Mouse (Mus musculus) heart, postnatal 0 days (tissue): ENCODE measurements around the gene Cyp2d10. TPM values are rescaled to one million over a fixed set of nuclear protein-coding genes. Genes with fewer than 3 reads are reported as not detected.
"Not testable (repeated sequence)": the region's sequence is repeated elsewhere in the genome, so short reads cannot be mapped to it uniquely, and the experiment has no call there.

ENCODE experiments used
- ATAC-seq: fragments of 200-750 bp; cut with Nextera tagmentation; 2 replicates; pipeline ENCODE4 v1.8.0; 2017; ENCODE audit warnings: low read depth, moderate number of reproducible peaks, moderate library complexity; ENCODE audit not compliant: insufficient read depth
- DNase-seq: peaks from one replicate; pipeline ENCODE4 v3.0.0-alpha.2; 2016; ENCODE audit warnings: low spot score
- H3K27ac ChIP-seq: fragments of 300-500 bp; sonication (generic); 2 replicates; pipeline ENCODE4 v1.5.1; 2014; ENCODE audit warnings: low read depth, mild to moderate bottlenecking
- H3K27me3 ChIP-seq: fragments of 300-500 bp; sonication (generic); 2 replicates; pipeline ENCODE4 v1.6.1; 2014; ENCODE audit warnings: low read length, mixed read lengths; ENCODE audit not compliant: control insufficient read depth, insufficient read depth
- H3K36me3 ChIP-seq: fragments of 300-500 bp; sonication (generic); replicated peaks from 2 replicates; pipeline ENCODE4 v1.6.1; 2014; ENCODE audit warnings: low read length, mixed read lengths; ENCODE audit not compliant: control insufficient read depth, insufficient read depth
- H3K4me1 ChIP-seq: fragments of 300-500 bp; sonication (generic); 2 replicates; pipeline ENCODE4 v1.6.1; 2014; ENCODE audit warnings: antibody characterized with exemption; ENCODE audit not compliant: control insufficient read depth, insufficient read depth
- H3K4me2 ChIP-seq: fragments of 300-500 bp; sonication (generic); 2 replicates; pipeline ENCODE4 v1.6.1; 2014; ENCODE audit warnings: low read depth, mild to moderate bottlenecking, low read length, moderate library complexity
- H3K4me3 ChIP-seq: fragments of 300-500 bp; sonication (generic); 2 replicates; pipeline ENCODE4 v1.5.1; 2014; ENCODE audit warnings: low read depth, low read length
- H3K9ac ChIP-seq: fragments of 300-500 bp; sonication (generic); replicated peaks from 2 replicates; pipeline ENCODE4 v1.6.1; 2014; ENCODE audit warnings: low read depth, low read length, mixed read lengths
- H3K9me3 ChIP-seq: fragments of 300-500 bp; sonication (generic); replicated peaks from 2 replicates; pipeline ENCODE4 v1.6.1; 2016; ENCODE audit warnings: low read length; ENCODE audit not compliant: control insufficient read depth
- CTCF ChIP-seq: IDR thresholded peaks from 2 replicates; pipeline ENCODE4 v1.5.1; 2016; ENCODE audit warnings: antibody characterized with exemption, control low read depth, low read depth
- EP300 ChIP-seq: IDR thresholded peaks from 2 replicates; pipeline ENCODE4 v1.6.1; 2016; ENCODE audit warnings: antibody characterized with exemption, low read depth
- WGBS: fragments of 180-500 bp; shearing (Covaris S2); extraction: QIAGEN DNeasy Blood & Tissue Kit; methylation state at CpG from one replicate; pipeline ENCODE4 v1.1.7; 2014; 5-methylcytosine and 5-hydroxymethylcytosine counted together
- polyA plus RNA-seq: library from polyadenylated mRNA; unstranded; fragments of >200 nt; fragmentation: Nextera tagmentation; extraction: Ambion mirVana; gene quantifications from 2 replicates; pipeline ENCODE4 v1.2.1, GENCODE M21; 2015
- total RNA-seq: library from RNA; depleted of rRNA; stranded (reverse); fragments of >200 nt; gene quantifications from 2 replicates; pipeline ENCODE4 v1.2.3, GENCODE M21; 2014; ENCODE audit warnings: low replicate concordance; rRNA removed

Cyp2d10 gene
- total RNA-seq (1.2 TPM in 1 of 2 replicates, not detected in the other), polyA plus RNA-seq (not detected in 2 replicates)

DNA sequence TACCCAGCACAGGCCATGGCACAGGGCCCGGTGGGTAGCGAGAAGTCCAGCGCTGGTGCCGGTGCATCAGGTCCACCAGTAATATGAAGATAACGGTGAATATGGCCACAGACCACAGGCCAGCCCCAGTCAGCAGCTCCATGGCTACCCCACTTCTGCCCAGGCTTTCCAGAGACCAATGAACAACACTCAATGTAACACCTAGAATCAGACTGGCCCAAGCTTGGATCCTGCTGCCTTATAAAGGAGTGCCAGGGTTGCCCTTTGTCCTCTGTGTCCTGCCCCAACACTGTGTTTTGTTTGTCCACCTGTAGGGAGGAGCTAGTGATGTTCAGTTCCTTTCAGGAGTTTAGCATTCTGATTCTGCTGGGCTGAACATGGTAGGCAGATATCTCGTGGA lies at the start of gene Cyp2d10:
TSS of gene Cyp2d10 (minus strand) at position 215 of the 400 bp plus-strand sequence.
- DNase-seq, result no peak
- WGBS, result 90% methylated on average over 6 of the region's 6 CpGs
- Histone ChIP-seq H3K27me3 (no peaks in the 10 kb centered on the region), H3K4me2 (no peak within 1 kb of the TSS), H3K4me3 (no peak within 1 kb of the TSS), H3K9me3 (no peaks in the 10 kb centered on the region), H3K9ac (no peak within 1 kb of the TSS), H3K27ac (no peak within 1 kb of the TSS), H3K36me3 (no peaks in the 10 kb centered on the region), H3K4me1 (no peaks in the 10 kb centered on the region)
- no peak for ATAC-seq
- TF ChIP-seq EP300, result no peak
- no peak for TF ChIP-seq CTCF

GRCm38 (mm10) chr15:82456086-82456790 lies 49.2 kb upstream of the Cyp2d10 start:
- H3K36me3 ChIP-seq, H3K9me3 ChIP-seq, H3K27me3 ChIP-seq, H3K4me3 ChIP-seq, DNase-seq, H3K27ac ChIP-seq, H3K4me1 ChIP-seq, H3K4me2 ChIP-seq, ATAC-seq, H3K9ac ChIP-seq: not testable (repeated sequence)
- 76% methylated on average over 6 of the region's 6 CpGs for WGBS

- H3K27ac ChIP-seq, ATAC-seq, H3K4me1 ChIP-seq, H3K9me3 ChIP-seq, H3K4me2 ChIP-seq, H3K36me3 ChIP-seq, H3K9ac ChIP-seq, H3K27me3 ChIP-seq, H3K4me3 ChIP-seq, DNase-seq: not testable (repeated sequence)
- WGBS, result 69% methylated on average over 6 of the region's 6 CpGs
Measured at GRCm38 (mm10) chr15:82453501-82453900, 46.5 kb upstream of the Cyp2d10 start.

DNA sequence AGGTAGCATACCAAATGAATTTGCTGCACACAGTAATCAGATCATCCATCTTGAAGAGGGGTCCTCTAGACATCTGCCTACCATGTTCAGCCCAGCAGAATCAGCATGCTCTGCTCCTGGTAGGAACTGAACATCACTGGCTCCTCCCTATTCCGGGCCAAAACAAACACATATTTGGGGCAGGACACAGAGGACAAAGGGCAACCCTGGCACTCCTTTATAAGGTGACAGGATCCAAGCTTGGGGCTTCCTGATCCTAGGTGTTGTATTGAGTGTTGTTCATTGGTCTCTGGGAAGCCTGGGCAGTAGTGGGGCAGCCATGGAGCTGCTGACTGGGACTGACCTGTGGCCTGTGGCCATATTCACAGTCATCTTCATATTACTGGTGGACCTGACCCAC lies 45.1 kb upstream of the Cyp2d10 start:
- not testable (repeated sequence) for DNase-seq, H3K9ac ChIP-seq, H3K36me3 ChIP-seq, H3K9me3 ChIP-seq, H3K27me3 ChIP-seq, H3K4me3 ChIP-seq, H3K4me1 ChIP-seq, H3K4me2 ChIP-seq, H3K27ac ChIP-seq, ATAC-seq
- WGBS, result 84% methylated on average over 1 of the region's 1 CpGs

DNA sequence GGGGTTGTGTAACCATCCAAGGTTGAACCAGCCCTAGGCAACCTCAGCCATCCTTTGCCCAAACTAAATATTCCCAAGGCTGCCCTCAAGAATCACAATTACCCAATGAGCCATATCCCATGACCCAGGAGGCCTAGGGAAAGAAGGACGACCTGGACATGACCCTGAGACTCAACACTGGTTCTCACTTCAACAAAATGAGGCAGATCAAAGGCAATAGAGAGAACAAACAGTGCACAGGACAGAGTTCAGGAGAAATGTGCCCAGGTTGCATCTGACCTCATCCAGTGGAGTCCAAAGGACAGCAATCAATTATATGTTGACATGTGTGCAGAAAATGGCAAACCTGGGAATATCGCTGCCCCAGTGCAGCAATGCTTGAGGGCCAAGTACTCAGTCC lies 43.0 kb upstream of the Cyp2d10 start:
- not testable (repeated sequence) for H3K27me3 ChIP-seq, H3K27ac ChIP-seq, H3K4me2 ChIP-seq, ATAC-seq, H3K4me3 ChIP-seq, H3K9me3 ChIP-seq, DNase-seq, H3K9ac ChIP-seq, H3K4me1 ChIP-seq, H3K36me3 ChIP-seq
- WGBS, result 76% methylated on average over 2 of the region's 2 CpGs

GRCm38 (mm10) chr15:82445196-82445595 lies 38.2 kb upstream of the Cyp2d10 start:
- no peak overlapping the region for H3K4me3 ChIP-seq
- no peak for TF ChIP-seq EP300
- TF ChIP-seq CTCF, result no peak
- WGBS, result 81% methylated on average over 8 of the region's 8 CpGs
- no peaks in the 10 kb centered on the region for H3K36me3 ChIP-seq
- H3K27ac ChIP-seq, result no peak overlapping the region
- H3K4me1 ChIP-seq, result no peaks in the 10 kb centered on the region
- H3K27me3 ChIP-seq, result no peaks in the 10 kb centered on the region
- no peak overlapping the region for H3K4me2 ChIP-seq
- DNase-seq, result no peak
- no peak overlapping the region for H3K9ac ChIP-seq
- no peak for ATAC-seq
- no peaks in the 10 kb centered on the region for H3K9me3 ChIP-seq
